Mouse (Mus musculus): ENCODE data around the gene Supt3.

The Supt3 gene

DNA sequence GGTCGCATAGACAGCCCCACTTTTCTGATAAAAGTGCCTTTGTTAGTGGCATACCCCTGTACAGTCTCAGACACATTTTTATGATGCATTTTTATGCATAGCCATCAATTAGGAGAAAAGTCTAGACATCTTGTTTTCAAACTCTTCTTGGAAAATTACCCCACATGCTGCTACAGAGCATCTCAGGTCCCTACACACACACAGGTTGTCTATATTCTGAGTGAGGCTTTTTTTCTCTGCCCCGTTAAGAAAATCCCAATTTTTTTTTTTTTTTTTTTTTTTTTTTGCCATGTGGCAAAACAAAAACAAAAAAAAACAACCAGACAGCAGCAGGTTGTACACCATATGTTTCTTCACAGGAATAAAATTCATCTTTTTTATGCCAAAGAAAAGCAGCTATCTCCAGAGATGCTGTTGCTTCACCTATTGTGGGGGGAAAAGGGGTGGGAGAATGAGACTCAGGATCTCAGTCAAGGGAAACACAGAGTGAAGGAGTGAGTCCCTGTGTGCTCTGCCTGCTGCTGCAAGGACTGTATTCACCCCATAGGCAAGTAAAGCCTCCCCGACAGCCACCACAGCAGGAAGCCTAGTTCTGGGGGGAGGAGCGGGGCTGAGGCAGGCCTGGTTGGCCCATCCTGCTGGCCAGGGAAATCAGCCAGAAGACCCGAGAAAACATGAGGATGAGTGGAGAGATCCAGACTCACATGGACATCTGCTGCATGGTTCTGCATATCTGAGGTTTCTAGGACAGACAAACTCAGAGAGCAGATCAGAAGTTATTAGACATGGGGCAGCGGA, 281.8 kb downstream of the Supt3 start:
- DNase-seq: peak; percentile 80 to 89

DNA sequence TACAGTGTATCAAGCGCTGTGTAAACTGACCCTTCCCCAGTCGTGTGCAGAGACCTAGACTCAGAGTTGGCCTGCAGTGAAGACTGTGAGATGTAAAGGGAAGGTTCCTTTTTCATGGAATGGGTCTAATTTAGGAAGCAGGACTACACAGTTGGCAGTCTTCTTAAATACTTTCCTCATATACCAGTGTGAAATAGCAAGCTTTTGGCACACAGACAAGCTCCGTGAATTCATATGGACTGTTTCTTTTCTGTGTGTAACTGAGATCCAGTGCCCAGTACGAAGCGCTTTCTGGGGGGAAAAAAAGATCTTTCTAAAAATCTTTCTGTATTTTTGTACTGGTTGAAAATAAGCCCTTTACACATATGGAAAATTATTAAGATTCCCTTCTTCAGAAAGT, 286.8 kb downstream of the Supt3 start:
- no peak for DNase-seq

DNA sequence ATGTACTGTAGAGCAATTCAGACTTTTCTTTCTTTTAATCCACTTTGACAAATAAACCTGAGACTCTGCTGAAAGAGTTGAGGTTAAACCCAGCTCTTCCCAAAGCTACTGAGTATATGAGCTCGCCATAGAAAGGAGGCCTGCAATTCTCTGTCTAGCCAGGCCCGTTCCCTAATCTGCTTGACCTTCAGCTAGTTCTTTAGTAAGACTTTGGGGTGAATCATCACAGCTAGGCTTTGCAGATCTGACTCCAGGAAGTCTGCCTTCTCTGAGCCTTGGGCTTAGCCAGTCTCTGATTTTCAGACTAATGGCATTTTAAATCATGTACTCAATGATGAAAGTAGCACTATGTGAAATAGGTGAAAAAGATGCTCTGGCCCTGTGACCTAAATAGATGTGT, 288.5 kb downstream of the Supt3 start:
- no peak for DNase-seq

- DNase-seq: no peak
These were observed 290.5 kb downstream of the Supt3 start for GRCm38 (mm10) chr17:45067441-45067840.

DNA sequence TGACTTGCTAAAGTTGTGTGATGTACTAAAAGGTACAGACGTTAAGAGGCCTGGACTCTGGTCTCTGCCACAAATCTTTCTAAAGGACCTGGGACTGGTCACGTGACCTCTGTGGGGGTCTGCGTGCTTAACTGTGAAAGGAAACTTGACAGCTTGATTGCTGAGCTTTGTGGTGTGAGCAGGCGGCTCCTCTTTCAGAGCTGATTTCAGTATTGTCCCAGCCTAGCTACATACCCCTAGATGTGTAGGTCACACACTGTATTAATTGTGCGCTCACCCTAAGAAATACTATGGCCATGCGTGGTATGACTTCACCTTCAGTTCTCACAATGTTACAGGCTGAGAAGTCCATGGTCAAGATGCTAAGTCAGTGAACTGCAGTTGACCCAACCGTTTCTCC, 291.4 kb downstream of the Supt3 start:
- DNase-seq: no peak

DNA sequence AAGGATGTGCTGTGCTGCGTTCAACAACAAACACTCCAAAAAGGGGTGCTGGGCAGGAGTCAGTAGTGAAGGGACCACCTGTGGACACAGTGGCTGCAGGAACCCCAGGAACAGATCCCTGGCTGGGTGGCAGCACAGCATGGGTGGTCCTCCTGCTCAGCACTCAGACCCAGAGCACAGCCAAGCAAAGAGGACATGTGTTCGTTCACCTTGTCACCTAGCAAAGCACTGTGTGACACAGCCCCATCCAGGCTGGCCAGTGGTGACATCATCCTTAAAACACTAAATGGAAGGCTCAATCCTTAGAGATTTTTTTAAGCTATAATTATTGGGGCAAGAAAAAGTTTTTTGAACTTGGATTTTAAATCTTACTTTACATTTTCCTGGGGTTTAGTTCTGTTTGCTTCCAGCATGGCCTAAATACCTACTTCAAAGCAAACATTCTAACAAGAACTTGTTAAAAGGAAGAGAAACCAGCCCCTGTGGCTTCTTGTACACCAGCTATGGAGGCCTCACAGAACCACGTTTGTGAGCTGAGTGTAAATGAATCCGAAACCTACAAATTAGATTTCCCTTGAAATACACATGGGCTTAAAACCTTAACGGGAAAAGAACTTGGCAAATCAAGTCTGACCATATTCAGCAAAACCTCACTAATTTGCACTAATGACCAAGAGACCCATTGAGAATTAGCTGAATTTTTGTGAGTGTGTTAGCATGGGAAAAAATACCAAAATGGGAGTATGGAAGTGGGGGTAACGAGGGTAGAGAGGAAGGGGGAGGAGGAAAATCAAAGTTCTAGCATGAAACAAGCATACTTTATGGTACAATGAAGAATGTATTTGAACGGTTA, 295.8 kb downstream of the Supt3 start:
- DNase-seq: no peak

GRCm38 (mm10) chr17:45073348-45073634, 296.3 kb downstream of the Supt3 start:
- DNase-seq: no peak

- peak in 1 of 2 experiments; percentile 17 for DNase-seq
These were observed 296.8 kb downstream of the Supt3 start for GRCm38 (mm10) chr17:45073779-45074178.

GRCm38 (mm10) chr17:45076951-45077350, 300.0 kb downstream of the Supt3 start:
- DNase-seq: no peak

- no peak for DNase-seq
These were observed 301.1 kb downstream of the Supt3 start for GRCm38 (mm10) chr17:45077921-45078640.

GRCm38 (mm10) chr17:45081521-45081920, 304.6 kb downstream of the Supt3 start:
- no peak for DNase-seq

DNA sequence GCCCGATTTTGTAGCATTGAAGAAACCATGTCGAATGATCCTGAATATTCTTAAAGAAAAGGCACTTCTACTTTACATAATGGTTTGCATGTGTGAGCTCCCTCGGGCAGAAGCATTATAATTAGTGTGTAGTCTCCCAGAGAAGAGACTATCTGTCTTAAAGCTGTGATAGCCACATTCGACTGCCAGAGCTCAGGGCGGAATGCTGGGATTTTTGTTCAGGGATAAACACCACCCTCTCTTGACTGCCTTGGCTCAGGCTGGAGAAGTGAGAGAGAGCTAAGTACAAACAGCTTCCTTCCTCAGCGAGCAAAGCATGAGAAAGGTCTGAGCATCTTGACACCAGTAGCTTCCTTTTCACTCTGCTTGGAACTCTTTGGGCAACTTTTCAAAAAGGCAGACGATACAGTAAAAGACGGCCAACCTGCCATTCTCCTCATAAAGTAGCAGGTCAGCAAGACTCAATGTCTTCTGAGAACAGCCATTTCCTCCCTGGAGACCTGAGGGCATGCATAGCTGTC, 305.1 kb downstream of the Supt3 start:
- no peak for DNase-seq

GRCm38 (mm10) chr17:45086361-45086760, 309.4 kb downstream of the Supt3 start:
- DNase-seq: no peak

GRCm38 (mm10) chr17:45087022-45087421, 310.1 kb downstream of the Supt3 start:
- DNase-seq: peak; percentile 19 to 20

DNA sequence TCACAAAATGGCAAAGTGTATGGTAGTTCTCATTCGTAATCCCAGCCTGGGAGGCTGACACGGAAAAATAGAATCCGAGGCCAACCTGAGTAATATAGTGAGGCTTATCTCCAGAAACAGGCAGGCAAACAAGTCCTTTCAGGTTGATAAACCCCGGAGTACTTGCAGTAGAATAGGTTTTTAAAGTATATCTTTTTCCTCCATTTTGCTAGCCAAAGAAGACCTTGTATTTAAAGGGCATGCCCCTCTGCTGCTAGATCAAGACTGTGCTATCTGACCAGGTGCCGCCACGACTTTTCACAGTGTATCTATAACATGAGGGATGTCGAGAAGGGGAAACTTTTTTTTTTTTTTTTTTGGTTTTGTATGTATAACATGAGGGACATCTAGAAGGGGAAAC, 324.1 kb downstream of the Supt3 start:
- DNase-seq: no peak

- DNase-seq: no peak
These were observed 338.4 kb downstream of the Supt3 start for GRCm38 (mm10) chr17:45115386-45115785.

DNA sequence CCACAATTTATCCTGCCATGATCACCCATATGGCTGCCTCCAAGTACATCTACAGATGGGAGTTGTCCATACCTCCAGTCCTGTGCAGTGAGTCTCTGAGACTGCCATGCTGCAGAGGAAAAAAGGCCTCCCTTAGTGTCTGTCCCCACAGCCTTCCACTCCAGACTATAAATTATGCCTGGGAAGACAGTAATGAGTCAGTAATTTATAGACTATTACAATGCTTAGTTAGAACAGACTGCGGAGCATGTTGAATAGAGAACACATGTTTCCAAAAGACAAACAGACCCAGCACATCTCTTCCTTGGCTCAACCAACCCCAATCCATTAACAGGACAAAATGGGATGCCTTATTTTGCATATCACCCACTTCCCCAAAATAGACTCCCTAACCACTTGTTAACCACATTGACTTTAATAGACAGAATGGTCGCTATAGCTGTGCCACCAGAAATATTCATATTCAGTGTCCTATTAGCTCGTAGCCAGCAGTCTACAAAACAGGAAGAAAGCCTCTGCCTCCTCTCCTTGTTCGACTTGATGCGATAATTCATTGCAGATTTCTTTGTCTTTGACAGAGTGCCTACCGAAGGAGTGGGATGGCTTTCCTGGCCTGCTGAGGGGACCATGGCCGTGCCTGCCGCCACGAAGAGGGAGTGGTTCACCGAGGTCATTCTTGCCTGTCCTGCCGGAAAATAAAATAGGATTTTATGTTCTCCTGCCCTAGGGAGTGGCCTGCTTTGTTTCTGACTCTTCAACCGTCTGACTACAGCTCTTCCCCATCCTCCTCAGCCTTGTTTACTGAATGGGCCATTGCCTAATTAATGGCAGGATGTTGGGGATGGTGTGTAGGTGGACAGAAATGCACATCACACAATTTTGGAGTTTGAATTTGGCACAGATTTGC, 341.9 kb downstream of the Supt3 start:
- no peak for DNase-seq

DNA sequence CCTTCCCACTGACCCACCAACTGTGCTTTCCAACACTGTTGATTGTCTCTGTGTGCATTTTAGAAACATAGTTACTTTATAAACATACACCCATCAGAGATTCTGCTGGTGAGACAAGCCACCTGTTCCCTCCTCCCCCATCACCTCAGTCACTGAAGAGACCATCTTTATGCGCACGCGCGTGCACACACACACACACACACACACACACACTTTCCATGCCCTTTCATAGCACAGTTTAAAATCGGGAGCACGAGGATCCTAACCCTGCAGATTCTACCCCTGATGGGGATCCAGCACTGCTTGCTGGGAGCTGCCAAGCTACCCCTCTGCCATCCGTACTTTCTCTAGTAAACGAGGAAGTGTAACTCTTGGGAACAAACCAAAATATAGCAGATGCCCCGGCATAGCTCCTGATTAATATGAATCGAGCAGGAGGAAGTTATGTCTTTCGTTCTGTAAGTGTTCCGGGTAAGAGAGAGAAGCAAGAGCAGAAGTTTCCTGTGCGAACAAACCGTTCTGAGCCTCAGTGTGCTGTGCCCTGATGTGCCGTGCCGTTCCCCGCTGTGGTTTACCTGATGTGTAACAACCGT, 342.8 kb downstream of the Supt3 start:
- DNase-seq: no peak

DNA sequence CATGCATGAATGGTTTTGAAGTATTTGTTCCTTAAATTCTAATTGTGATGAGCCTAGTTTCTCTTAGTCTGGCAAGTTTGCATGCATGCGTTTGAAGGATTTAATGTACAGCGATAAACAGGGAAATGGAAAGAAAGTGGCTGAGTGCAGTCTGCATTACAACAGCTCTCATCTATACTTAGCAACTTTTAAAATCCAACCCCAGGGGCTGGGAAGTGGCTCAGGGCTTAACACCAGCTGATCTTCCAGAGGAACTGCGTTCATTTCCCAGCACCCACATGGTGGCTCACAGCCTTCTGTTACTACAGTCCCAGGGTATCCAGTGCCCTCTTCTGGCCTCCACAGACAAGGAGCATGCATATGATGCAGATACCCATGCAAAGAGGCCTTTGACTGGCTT, 346.9 kb downstream of the Supt3 start:
- no peak for DNase-seq

DNA sequence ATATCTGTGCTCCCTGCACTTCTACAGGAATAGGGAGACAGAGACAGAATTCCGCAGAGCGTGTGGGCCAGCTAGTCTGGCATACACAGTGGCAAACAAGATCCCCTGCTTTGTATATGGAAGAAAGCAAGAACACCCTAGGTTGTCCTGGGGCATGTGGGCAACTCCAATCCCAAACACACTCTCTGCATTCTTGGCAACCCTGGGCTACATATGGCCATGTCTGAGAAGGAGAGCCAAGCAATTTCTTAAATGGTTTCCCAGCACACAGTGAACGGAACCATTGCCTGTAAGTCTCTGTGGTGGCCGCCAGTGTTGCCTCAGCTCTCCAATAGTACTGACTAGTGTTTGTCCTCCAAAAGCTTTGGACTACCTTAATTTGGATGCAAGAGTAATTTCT, 351.7 kb downstream of the Supt3 start:
- DNase-seq: peak; percentile 52 to 71

GRCm38 (mm10) chr17:45133501-45134400, 356.8 kb downstream of the Supt3 start:
- no peak for DNase-seq

Data from cerebellum, postnatal 10 days (tissue).